Mouse (Mus musculus) limb, embryonic 14.5 days (tissue): ENCODE data around the gene Snap47. TPM values are rescaled to one million over a fixed set of nuclear protein-coding genes. Genes with fewer than 3 reads are reported as not detected.
A peak's percentile ranks its signal among the peaks of the same experiment; 100 is the strongest.

Experiments used
- ATAC-seq: fragments of 200-750 bp; cut with Nextera tagmentation; 2 replicates; pipeline ENCODE4 v1.8.0; 2017; ENCODE audit warnings: low read depth, moderate number of reproducible peaks, moderate TSS enrichment; ENCODE audit not compliant: low FRiP score
- DNase-seq: peaks from one replicate; pipeline ENCODE4 v3.0.0-alpha.2; 2015; ENCODE audit warnings: low spot score
- H3K27ac ChIP-seq: fragments of 300-500 bp; sonication (generic); replicated peaks from 2 replicates; pipeline ENCODE4 v1.5.1; 2014; ENCODE audit warnings: low read depth, mild to moderate bottlenecking, low read length, moderate library complexity, mixed read lengths
- H3K27me3 ChIP-seq: fragments of 300-500 bp; sonication (generic); 2 replicates; pipeline ENCODE4 v1.6.1; 2014; ENCODE audit warnings: low read length, mixed read lengths; ENCODE audit not compliant: control insufficient read depth, insufficient read depth
- H3K36me3 ChIP-seq: fragments of 300-500 bp; sonication (generic); 2 replicates; pipeline ENCODE4 v1.6.1; 2014; ENCODE audit warnings: mild to moderate bottlenecking, low read length, moderate library complexity, mixed read lengths; ENCODE audit not compliant: control insufficient read depth, insufficient read depth
- H3K4me1 ChIP-seq: fragments of 300-500 bp; sonication (generic); 2 replicates; pipeline ENCODE4 v1.6.1; 2014; ENCODE audit warnings: antibody characterized with exemption, low read length, mixed read lengths; ENCODE audit not compliant: control insufficient read depth, insufficient read depth
- H3K4me2 ChIP-seq: fragments of 300-500 bp; sonication (generic); replicated peaks from 2 replicates; pipeline ENCODE4 v1.6.1; 2014; ENCODE audit warnings: low read depth, mild to moderate bottlenecking, low read length, moderate library complexity; ENCODE audit not compliant: severe bottlenecking
- H3K4me3 ChIP-seq: fragments of 300-500 bp; sonication (generic); replicated peaks from 2 replicates; pipeline ENCODE4 v1.5.1; 2014; ENCODE audit warnings: low read length
- H3K9ac ChIP-seq: fragments of 300-500 bp; sonication (generic); 2 replicates; pipeline ENCODE4 v1.6.1; 2014; ENCODE audit warnings: mild to moderate bottlenecking, low read depth, low read length, moderate library complexity; ENCODE audit not compliant: severe bottlenecking
- H3K9me3 ChIP-seq: fragments of 300-500 bp; sonication (generic); 2 replicates; pipeline ENCODE4 v1.6.1; 2016; ENCODE audit warnings: low read length; ENCODE audit not compliant: control insufficient read depth
- POLR2A ChIP-seq: fragments of 200-500 bp; IDR thresholded peaks from 2 replicates; pipeline ENCODE4 v1.8.0; 2012; ENCODE audit warnings: inconsistent platforms, mild to moderate bottlenecking, moderate library complexity, borderline replicate concordance; ENCODE audit not compliant: insufficient read depth, insufficient read length; ENCODE audit errors: extremely low read depth
- WGBS: fragments of 180-500 bp; shearing (Covaris S2); extraction: QIAGEN DNeasy Blood & Tissue Kit; methylation state at CpG from one replicate; pipeline ENCODE4 v1.1.7; 2014; 5-methylcytosine and 5-hydroxymethylcytosine counted together
- polyA plus RNA-seq, 2 experiments: library from polyadenylated mRNA; depleted of rRNA in 1 of 2; stranded (reverse) in 1 of 2; unstranded in 1 of 2; fragments of >200 nt; fragmentation: Nextera tagmentation in 1 of 2; extraction: Ambion mirVana in 1 of 2; gene quantifications; 2 replicates each; pipeline versions ENCODE4 v1.2.1 to v1.2.3; 2012 to 2014

Gene Snap47
- polyA plus RNA-seq, 2 experiments = 94.2 to 127 TPM

GRCm38 (mm10) chr11:59483212-59483611 is 32.2 kb upstream of the Snap47 start:
- H3K4me3 ChIP-seq = no peak overlapping the region
- no peak for TF ChIP-seq POLR2A
- no peak overlapping the region for H3K27ac ChIP-seq
- peak; percentile 79 for DNase-seq
- H3K9ac ChIP-seq = no peak overlapping the region
- no peaks in the 10 kb centered on the region for H3K9me3 ChIP-seq
- no peak for ATAC-seq
- peaks cover 34% of the 10 kb centered on the region for H3K36me3 ChIP-seq
- H3K27me3 ChIP-seq = no peaks in the 10 kb centered on the region
- no peak overlapping the region for H3K4me2 ChIP-seq
- no peaks in the 10 kb centered on the region for H3K4me1 ChIP-seq
- WGBS = 4% methylated on average over 2 of the region's 2 CpGs

DNA sequence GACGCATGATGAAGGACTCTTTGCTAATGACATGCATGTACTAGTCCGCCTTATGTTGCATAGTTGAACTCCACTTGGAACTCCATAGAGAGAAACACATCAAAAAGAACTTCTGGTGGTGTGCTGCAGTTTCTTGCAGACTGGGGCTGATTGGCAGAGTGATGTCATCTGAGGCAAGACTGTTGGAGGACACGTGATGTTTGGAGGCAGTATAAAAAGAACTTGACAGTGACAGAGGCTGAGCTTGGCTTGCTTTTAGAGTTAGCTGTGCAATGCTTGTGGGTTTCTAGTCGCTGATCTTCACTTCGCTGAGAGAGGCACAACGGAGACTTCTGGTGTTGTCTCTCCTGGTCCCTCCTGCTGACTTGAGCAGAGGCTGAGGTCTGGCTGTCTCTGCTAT is 26.3 kb upstream of the Snap47 start:
- DNase-seq = no peak
- TF ChIP-seq POLR2A = no peak

DNA sequence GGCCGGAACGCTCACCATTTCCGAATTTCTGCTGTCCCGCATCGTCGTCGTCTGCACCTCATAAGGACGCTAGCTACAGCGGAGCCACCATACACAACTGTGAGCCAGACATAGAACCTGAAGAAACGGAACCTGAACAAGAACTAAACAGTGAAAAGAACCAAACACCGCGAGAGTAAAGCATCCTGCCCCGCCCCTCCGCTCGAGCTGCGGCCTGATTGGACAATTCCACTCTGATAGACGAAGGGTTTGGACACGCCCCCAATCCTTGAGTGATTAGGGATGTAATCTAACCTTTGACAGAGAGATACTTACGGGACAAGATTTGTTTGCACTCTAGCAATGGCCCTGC is 21.3 kb upstream of the Snap47 start, which contains the start of gene Zfp867:
Zfp867 (minus strand) TSS at position 149 of the 352 bp plus-strand sequence.
- no peaks in the 10 kb centered on the region for H3K36me3 ChIP-seq

More for the DNA sequence above, 26.3 kb upstream of the Snap47 start:
- no peaks in the 10 kb centered on the region for H3K36me3 ChIP-seq
- ATAC-seq = no peak
- H3K4me1 ChIP-seq = no peaks in the 10 kb centered on the region
- H3K27ac ChIP-seq = no peak overlapping the region
- H3K9ac ChIP-seq = no peak overlapping the region
- no peaks in the 10 kb centered on the region for H3K27me3 ChIP-seq
- no peak overlapping the region for H3K4me2 ChIP-seq
- H3K4me3 ChIP-seq = no peak overlapping the region
- WGBS = 68% methylated on average over 6 of the region's 6 CpGs
- no peaks in the 10 kb centered on the region for H3K9me3 ChIP-seq

GRCm38 (mm10) chr11:59471413-59472325 is 20.7 kb upstream of the Snap47 start:
- WGBS = 3% methylated on average over 37 of the region's 37 CpGs
- Histone ChIP-seq H3K27me3 (no peaks in the 10 kb centered on the region), H3K36me3 (no peaks in the 10 kb centered on the region), H3K4me2 (peak overlapping the region; percentile 75), H3K9ac (peak overlapping the region; percentile 86), H3K4me3 (peak overlapping the region; percentile 84), H3K4me1 (peaks cover 6% of the 10 kb centered on the region), H3K9me3 (no peaks in the 10 kb centered on the region), H3K27ac (peak overlapping the region; percentile 73)
- TF ChIP-seq POLR2A = no peak
- DNase-seq (no peak), ATAC-seq (peak; percentile 69; the same call in 1 of the 2 replicates)

More for the DNA sequence above, 21.3 kb upstream of the Snap47 start, which contains the start of gene Zfp867:
- Histone ChIP-seq H3K9me3 (no peaks in the 10 kb centered on the region), H3K4me2 (peak within 1 kb of the TSS; percentile 75), H3K27me3 (no peaks in the 10 kb centered on the region), H3K4me1 (peaks cover 6% of the 10 kb centered on the region), H3K9ac (peak within 1 kb of the TSS; percentile 86), H3K4me3 (peak within 1 kb of the TSS; percentile 84), H3K27ac (peak within 1 kb of the TSS; percentile 73)
- DNase-seq (peak; percentile 97), ATAC-seq (peak; percentile 90)
- peak; percentile 47; the same call in 1 of the 2 replicates for TF ChIP-seq POLR2A
- WGBS = 1% methylated on average over 19 of the region's 19 CpGs

DNA sequence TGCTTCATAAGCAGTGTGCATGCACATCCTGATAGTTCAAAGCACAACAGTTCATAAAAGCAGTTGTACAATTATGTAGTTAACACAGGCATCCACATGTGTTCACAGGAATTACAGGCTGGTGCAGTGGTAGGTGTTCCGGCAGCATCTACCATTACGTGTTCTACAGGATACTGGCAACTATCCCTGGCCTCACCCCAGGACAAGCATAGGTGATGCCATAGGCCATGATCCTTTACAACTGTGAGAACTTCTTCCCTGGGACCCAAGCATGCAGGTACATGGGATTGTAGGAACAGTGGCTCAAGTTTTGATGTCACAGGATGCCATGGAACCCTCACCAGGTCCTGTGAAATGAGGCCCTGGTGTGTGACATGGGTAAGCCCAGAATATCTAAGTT is 9.5 kb upstream of the Snap47 start:
- DNase-seq (no peak), ATAC-seq (no peak)
- no peak overlapping the region for H3K9ac ChIP-seq
- H3K4me1 ChIP-seq = peaks cover 6% of the 10 kb centered on the region
- no peak overlapping the region for H3K27ac ChIP-seq
- H3K9me3 ChIP-seq = peaks cover 29% of the 10 kb centered on the region
- no peak overlapping the region for H3K4me3 ChIP-seq
- H3K27me3 ChIP-seq = no peaks in the 10 kb centered on the region
- no peak overlapping the region for H3K4me2 ChIP-seq
- H3K36me3 ChIP-seq = peaks cover 64% of the 10 kb centered on the region
- WGBS = 92% methylated on average over 2 of the region's 2 CpGs
- TF ChIP-seq POLR2A = no peak
